Mouse (Mus musculus): ENCODE data around the gene Gm1123.

DNA sequence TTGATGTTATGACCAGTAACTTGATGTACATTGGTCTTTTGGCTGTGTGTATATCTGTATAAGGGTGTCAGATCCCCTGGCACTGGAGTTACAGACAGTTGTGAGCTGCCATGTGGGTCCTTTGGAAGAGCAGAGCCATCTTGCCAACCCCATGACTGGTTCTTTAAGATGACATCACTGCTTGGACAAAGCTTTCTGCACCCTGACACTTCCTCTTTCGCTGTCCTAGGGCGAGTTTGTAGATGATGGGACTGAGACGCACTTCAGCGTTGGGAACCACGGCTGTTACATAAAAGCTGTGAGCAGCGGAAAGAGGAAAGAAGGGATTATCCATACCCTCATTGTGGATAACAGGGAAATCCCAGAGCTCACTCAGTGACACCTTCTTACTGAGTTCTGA lies 34.2 kb downstream of the Gm1123 start:
- TF ChIP-seq GATA1 (IDR thresholded peaks at IDR 0.05; ENCODE audit: borderline replicate concordance, low read length) (no peak), FLI1 (IDR thresholded peaks at IDR 0.05; ENCODE audit: low read length) (no peak)

All from megakaryocyte, embryonic 14.5 days (primary cell).